In genomic region chr11:117309918-117310287, GRCm38 (mm10) we compare ENCODE assay signal across 11 mouse cellular contexts.
DNase-seq lines count a peak whose midpoint lies in the region; TF ChIP-seq lines count a peak whose summit lies in the region.
"Had no signal": no experiment of that assay in that cellular context is flagged by ENCODE, and none has a peak within 500 bp of the region (broad histone marks: within the 10 kb centered on the region; RNA-seq: fewer than 3 reads in every experiment).

No protein-coding gene starts in this region.

- H3K27ac ChIP-seq in embryonic fibroblast, embryonic 13.5 days (ENCODE audit: insufficient read depth, low read length) = peak overlapping the region; percentile 60; the same call in 1 of the 2 replicates
- no peak overlapping the region for H3K27ac ChIP-seq in left cerebral cortex, adult 2 months

- no peak for TF ChIP-seq POLR2A in embryonic fibroblast, embryonic 13.5 days (IDR thresholded peaks at IDR 0.05; ENCODE audit: low read depth, low read length)

- peaks cover 72% of the 10 kb centered on the region for H3K4me1 ChIP-seq in embryonic fibroblast, embryonic 13.5 days (ENCODE audit: control insufficient read depth, insufficient read depth, low read length)

- intact Hi-C loops in left cerebral cortex, adult 2 months (cut with DNase I) = loop anchor here (5.0 kb wide), 2 partner anchors 43 to 47 kb away; no protein-coding TSS in a partner anchor

- DNase-seq in heart, adult 11 months = peak; percentile 97
- DNase-seq in heart, adult 8-10 months (ENCODE audit: low spot score) = no peak
- DNase-seq in CD4-positive helper T cell, adult 2 months (ENCODE audit: low read depth, low spot score) = peak; percentile 14
- DNase-seq in heart, postnatal 4 days = peak; percentile 51
- no peak for DNase-seq in left cerebral cortex, adult 8-10 months (ENCODE audit: low spot score in 2 of 2)
- no peak for DNase-seq in frontal cortex, postnatal 14 days (ENCODE audit: low spot score in 2 of 2)
- no peak for DNase-seq in left cerebral cortex, adult 2 months (ENCODE audit: extremely low spot score in 1 of 2, low spot score in 2 of 2)
- DNase-seq: cerebellum, adult 9-11 months; kidney, adult 2 months had no signal

- no peak overlapping the region for H3K4me3 ChIP-seq in embryonic fibroblast, embryonic 13.5 days (ENCODE audit: insufficient read depth, low read length)
- no peak overlapping the region for H3K4me3 ChIP-seq in left cerebral cortex, adult 2 months
- H3K4me3 ChIP-seq: forebrain, embryonic 15.5 days had no signal

- no peak for TF ChIP-seq CTCF in embryonic fibroblast, embryonic 13.5 days (IDR thresholded peaks at IDR 0.05; ENCODE audit: borderline replicate concordance, insufficient read depth, low read length)
- TF ChIP-seq CTCF in left cerebral cortex, adult 2 months (IDR thresholded peaks at IDR 0.05) = no peak

Comparison
In these comparisons a context has a peak if more than half of its experiments do, and no peak if none do; other contexts are left out.
1. DNase-seq: peak in heart, adult 11 months (single experiment), CD4-positive helper T cell, adult 2 months (single experiment) and heart, postnatal 4 days (single experiment); none in heart, adult 8-10 months (single experiment), left cerebral cortex, adult 8-10 months (0 of 2), frontal cortex, postnatal 14 days (0 of 2) and left cerebral cortex, adult 2 months (0 of 2).